Mouse (Mus musculus): ENCODE results near the gene Rhox3f. TPM values are rescaled to one million over a fixed set of nuclear protein-coding genes. Genes with fewer than 3 reads are reported as not detected.
"Not testable (repeated sequence)": the region's sequence is repeated elsewhere in the genome, so short reads cannot be mapped to it uniquely, and the experiment has no call there.

The Rhox3f gene
- polyA plus RNA-seq (2012; rRNA removed), result not detected in 2 replicates

- not testable (repeated sequence) for DNase-seq (ENCODE audit: low read depth, low spot score)
Measured at GRCm38 (mm10) chrX:37580692-37581091, at the start of gene Rhox3f. Gene Rhox3f, plus strand, starts transcription at chrX:37580992.

GRCm38 (mm10) chrX:37541719-37542118, 39.1 kb upstream of the Rhox3f start, which contains the start of gene Rhox3e:
Gene Rhox3e, plus strand, starts transcription at chrX:37542019.
- DNase-seq (ENCODE audit: low read depth, low spot score), result not testable (repeated sequence)
- no CpG with 5 or more reads among the region's 4 CpGs for WGBS

GRCm38 (mm10) chrX:37557112-37557511, 23.7 kb upstream of the Rhox3f start, which contains the start of gene Rhox4e:
Gene Rhox4e, plus strand, starts transcription at chrX:37557412.
- WGBS, result 98% methylated on average over 10 of the region's 18 CpGs
- DNase-seq (ENCODE audit: low read depth, low spot score), result not testable (repeated sequence)

GRCm38 (mm10) chrX:37571105-37571504, 9.7 kb upstream of the Rhox3f start, which contains the start of gene Rhox2f:
Gene Rhox2f, plus strand, starts transcription at chrX:37571405.
- WGBS, result 89% methylated on average over 8 of the region's 8 CpGs
- not testable (repeated sequence) for DNase-seq (ENCODE audit: low read depth, low spot score)

- DNase-seq (ENCODE audit: low read depth, low spot score), result not testable (repeated sequence)
- WGBS, result 71% methylated on average over 2 of the region's 2 CpGs
Measured at GRCm38 (mm10) chrX:37572638-37573037, 8.2 kb upstream of the Rhox3f start.

- 94% methylated on average over 18 of the region's 19 CpGs for WGBS
- DNase-seq (ENCODE audit: low read depth, low spot score), result not testable (repeated sequence)
Measured at GRCm38 (mm10) chrX:37607604-37608003, 26.8 kb downstream of the Rhox3f start, which contains the start of gene Rhox4f. Gene Rhox4f, minus strand, starts transcription at chrX:37607704.

GRCm38 (mm10) chrX:37628512-37628911, 47.7 kb downstream of the Rhox3f start, which contains the start of gene Rhox3g:
Gene Rhox3g, minus strand, starts transcription at chrX:37628612.
- 92% methylated on average over 2 of the region's 2 CpGs for WGBS
- DNase-seq (ENCODE audit: low read depth, low spot score), result not testable (repeated sequence)

Other genes starting within 250 kb of the Rhox3f start
- not detected in 2 replicates for gene Rhox3a2, start 201.0 kb upstream of the Rhox3f start, polyA plus RNA-seq (2012; rRNA removed)
- gene Rhox4a2, start 190.1 kb upstream of the Rhox3f start, polyA plus RNA-seq (2012; rRNA removed), result not detected in 2 replicates
- gene Rhox2b, start 168.9 kb upstream of the Rhox3f start, polyA plus RNA-seq (2012; rRNA removed), result not detected in 2 replicates
- gene Rhox4b, start 148.5 kb upstream of the Rhox3f start, polyA plus RNA-seq (2012; rRNA removed), result not detected in 2 replicates
- not detected in 2 replicates for gene Rhox2c, start 127.3 kb upstream of the Rhox3f start, polyA plus RNA-seq (2012; rRNA removed)
- gene Rhox3c, start 122.4 kb upstream of the Rhox3f start, polyA plus RNA-seq (2012; rRNA removed), result not detected in 2 replicates
- not detected in 2 replicates for gene Rhox4c, start 100.7 kb upstream of the Rhox3f start, polyA plus RNA-seq (2012; rRNA removed)
- not detected in 2 replicates for gene Rhox2d, start 87.6 kb upstream of the Rhox3f start, polyA plus RNA-seq (2012; rRNA removed)
- gene Rhox4d, start 66.6 kb upstream of the Rhox3f start, polyA plus RNA-seq (2012; rRNA removed), result not detected in 2 replicates
- gene Rhox2e, start 50.5 kb upstream of the Rhox3f start, polyA plus RNA-seq (2012; rRNA removed), result not detected in 2 replicates
- gene Rhox3e, start 39.0 kb upstream of the Rhox3f start, polyA plus RNA-seq (2012; rRNA removed), result not detected in 2 replicates
- gene Rhox4e, start 23.6 kb upstream of the Rhox3f start, polyA plus RNA-seq (2012; rRNA removed), result not detected in 2 replicates
- gene Rhox2f, start 9.6 kb upstream of the Rhox3f start, polyA plus RNA-seq (2012; rRNA removed), result not detected in 2 replicates
- not detected in 2 replicates for gene Rhox4f, start 26.7 kb downstream of the Rhox3f start, polyA plus RNA-seq (2012; rRNA removed)
- gene Rhox3g, start 47.6 kb downstream of the Rhox3f start, polyA plus RNA-seq (2012; rRNA removed), result not detected in 2 replicates
- not detected in 2 replicates for gene Rhox2g, start 62.5 kb downstream of the Rhox3f start, polyA plus RNA-seq (2012; rRNA removed)
- gene Rhox4g, start 70.3 kb downstream of the Rhox3f start, polyA plus RNA-seq (2012; rRNA removed), result not detected in 2 replicates
- not detected in 2 replicates for gene Rhox3h, start 87.8 kb downstream of the Rhox3f start, polyA plus RNA-seq (2012; rRNA removed)
- not detected in 2 replicates for gene Rhox2h, start 92.3 kb downstream of the Rhox3f start, polyA plus RNA-seq (2012; rRNA removed)
- not detected in 2 replicates for gene Rhox5, start 223.8 kb downstream of the Rhox3f start, polyA plus RNA-seq (2012; rRNA removed)
- gene Rhox6, start 245.9 kb downstream of the Rhox3f start, polyA plus RNA-seq (2012; rRNA removed), result 0.15 TPM in 1 of 2 replicates, not detected in the other

All from large intestine, adult 2 months (tissue).